Mouse (Mus musculus): ENCODE measurements at regions not wholly inside any gene's neighbourhood (a gene's known extent, or its start where the extent isn't known, plus 50 kb on each side); places are given as distances from the start of the nearest gene placed in this dataset.

DNA sequence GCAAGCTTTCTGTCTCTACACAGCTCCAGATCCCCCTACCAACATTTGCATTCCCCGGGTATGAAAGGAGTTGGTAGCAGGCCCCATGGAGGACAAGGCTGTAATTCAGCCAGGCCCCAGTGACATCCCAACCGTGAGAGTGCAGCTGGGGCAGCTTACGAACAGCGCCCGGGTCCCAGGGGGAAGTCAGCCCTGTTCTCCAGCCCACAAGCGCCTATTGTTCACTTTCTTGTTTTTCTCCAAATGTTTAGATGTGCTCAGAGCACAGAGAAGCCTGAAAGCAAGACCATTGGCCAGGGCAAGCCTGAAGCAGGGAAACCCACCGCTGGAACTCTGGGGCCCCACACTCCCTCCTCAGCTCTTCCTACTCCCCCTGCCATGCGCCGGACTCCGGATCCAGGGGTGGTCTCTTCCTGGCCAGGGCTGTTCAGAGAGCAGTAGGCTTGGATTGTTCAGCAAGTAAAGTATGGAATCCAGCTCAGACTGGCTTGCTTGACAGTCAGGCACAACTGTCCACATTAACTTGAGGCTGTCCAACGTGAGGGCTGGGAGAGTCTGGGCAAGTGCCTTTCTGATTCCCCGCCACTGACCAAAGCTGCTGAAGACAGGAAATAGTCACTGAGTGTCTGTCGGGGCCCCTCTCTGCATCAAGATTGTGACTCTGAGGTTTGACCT lies 142.4 kb downstream of the Zfp36l1 start:
- no peak for TF ChIP-seq CTCF (IDR thresholded peaks at IDR 0.05; ENCODE audit: low read depth, low read length)
- TF ChIP-seq POLR2A (IDR thresholded peaks at IDR 0.05; ENCODE audit: borderline replicate concordance, low read depth, low read length), result no peak
